Mouse (Mus musculus): ENCODE results near the gene Nr1d2. TPM values are rescaled to one million over a fixed set of nuclear protein-coding genes. Genes with fewer than 3 reads are reported as not detected.
"Not testable (repeated sequence)": the region's sequence is repeated elsewhere in the genome, so short reads cannot be mapped to it uniquely, and the experiment has no call there.

Nr1d2 gene
- polyA plus RNA-seq, 1 experiment from 2014 or later = 10.5 TPM

DNA sequence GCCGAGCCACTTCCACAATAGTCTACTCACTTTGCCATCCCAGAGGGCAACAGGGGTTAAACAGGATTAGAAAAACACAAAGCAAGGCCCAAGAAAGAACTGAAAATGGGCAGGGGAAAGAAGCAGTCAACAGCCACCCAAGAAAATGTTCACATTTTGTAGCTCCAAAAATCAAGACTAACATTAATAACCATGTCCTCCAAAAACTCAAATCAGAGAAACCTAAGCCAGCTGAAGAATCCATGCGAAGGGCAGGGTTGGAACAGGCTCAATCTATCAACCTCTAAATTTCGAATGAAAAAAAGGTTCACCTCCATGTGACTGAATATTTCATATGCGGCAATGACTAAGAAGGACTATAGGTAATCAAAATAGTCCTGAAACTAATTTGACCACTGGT is 1.5 kb downstream of the Nr1d2 start:
- no peak overlapping the region; the same call in 1 of the 2 replicates for H3K9ac ChIP-seq (ENCODE audit: low read depth, low read length)
- H3K4me2 ChIP-seq = peak overlapping the region; percentile 81
- H3K4me1 ChIP-seq (ENCODE audit: control insufficient read depth, insufficient read depth, low read length) = no peaks in the 10 kb centered on the region
- no peaks in the 10 kb centered on the region for H3K27me3 ChIP-seq (ENCODE audit: control insufficient read depth, insufficient read depth, low read length)
- 74% methylated on average over 4 of the region's 4 CpGs for WGBS (ENCODE audit: insufficient replicate concordance)
- peak overlapping the region; percentile 88 for H3K4me3 ChIP-seq (ENCODE audit: low read depth, low read length)
- no peaks in the 10 kb centered on the region for H3K9me3 ChIP-seq (replicated peaks; ENCODE audit: control insufficient read depth, low read length)
- H3K27ac ChIP-seq (ENCODE audit: low read depth, low read length) = no peak overlapping the region
- no peak for ATAC-seq (replicated peaks; ENCODE audit: insufficient number of reproducible peaks, low FRiP score, low TSS enrichment)
- H3K36me3 ChIP-seq (ENCODE audit: control insufficient read depth, insufficient read depth, low read length) = no peaks in the 10 kb centered on the region

DNA sequence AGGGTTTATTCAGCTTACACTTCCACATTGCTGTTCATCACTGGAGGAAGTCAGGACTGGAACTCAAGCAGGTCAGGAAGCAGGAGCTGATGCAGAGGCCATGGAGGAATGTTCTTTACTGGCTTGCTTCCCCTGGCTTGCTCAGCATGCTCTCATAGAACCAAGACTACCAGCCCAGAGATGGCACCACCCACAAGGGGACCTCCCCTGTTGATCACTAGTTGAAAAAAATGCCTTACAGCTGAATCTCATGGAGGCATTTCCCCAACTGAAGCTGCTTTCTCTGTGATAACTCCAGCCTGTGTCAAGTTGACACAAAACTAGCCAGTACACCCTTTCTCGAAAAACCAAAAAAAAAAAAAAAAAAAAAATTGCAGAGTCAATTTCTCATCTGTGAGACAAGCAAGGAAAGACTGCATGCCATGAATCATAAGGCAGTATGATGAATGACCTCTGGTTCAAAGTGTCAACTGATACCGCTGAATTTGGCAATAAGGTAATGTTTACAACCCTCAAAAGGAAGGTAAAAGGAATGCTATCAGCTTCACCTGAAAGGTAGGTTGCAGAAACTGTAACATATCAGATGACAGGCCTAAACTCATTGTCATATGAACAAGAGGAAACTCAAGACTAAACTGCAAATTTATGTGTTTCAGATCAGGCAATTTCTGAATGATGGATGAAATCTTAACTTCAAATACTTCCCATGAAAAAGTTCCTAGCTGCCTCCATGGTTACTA is 2.3 kb downstream of the Nr1d2 start:
- not testable (repeated sequence) for H3K4me3 ChIP-seq (ENCODE audit: low read depth, low read length); H3K27me3 ChIP-seq (ENCODE audit: control insufficient read depth, insufficient read depth, low read length); H3K27ac ChIP-seq (ENCODE audit: low read depth, low read length); H3K9me3 ChIP-seq (replicated peaks; ENCODE audit: control insufficient read depth, low read length); H3K4me1 ChIP-seq (ENCODE audit: control insufficient read depth, insufficient read depth, low read length); H3K4me2 ChIP-seq; H3K36me3 ChIP-seq (ENCODE audit: control insufficient read depth, insufficient read depth, low read length); ATAC-seq (replicated peaks; ENCODE audit: insufficient number of reproducible peaks, low FRiP score, low TSS enrichment); H3K9ac ChIP-seq (ENCODE audit: low read depth, low read length)
- 87% methylated on average over 2 of the region's 2 CpGs for WGBS (ENCODE audit: insufficient replicate concordance)

DNA sequence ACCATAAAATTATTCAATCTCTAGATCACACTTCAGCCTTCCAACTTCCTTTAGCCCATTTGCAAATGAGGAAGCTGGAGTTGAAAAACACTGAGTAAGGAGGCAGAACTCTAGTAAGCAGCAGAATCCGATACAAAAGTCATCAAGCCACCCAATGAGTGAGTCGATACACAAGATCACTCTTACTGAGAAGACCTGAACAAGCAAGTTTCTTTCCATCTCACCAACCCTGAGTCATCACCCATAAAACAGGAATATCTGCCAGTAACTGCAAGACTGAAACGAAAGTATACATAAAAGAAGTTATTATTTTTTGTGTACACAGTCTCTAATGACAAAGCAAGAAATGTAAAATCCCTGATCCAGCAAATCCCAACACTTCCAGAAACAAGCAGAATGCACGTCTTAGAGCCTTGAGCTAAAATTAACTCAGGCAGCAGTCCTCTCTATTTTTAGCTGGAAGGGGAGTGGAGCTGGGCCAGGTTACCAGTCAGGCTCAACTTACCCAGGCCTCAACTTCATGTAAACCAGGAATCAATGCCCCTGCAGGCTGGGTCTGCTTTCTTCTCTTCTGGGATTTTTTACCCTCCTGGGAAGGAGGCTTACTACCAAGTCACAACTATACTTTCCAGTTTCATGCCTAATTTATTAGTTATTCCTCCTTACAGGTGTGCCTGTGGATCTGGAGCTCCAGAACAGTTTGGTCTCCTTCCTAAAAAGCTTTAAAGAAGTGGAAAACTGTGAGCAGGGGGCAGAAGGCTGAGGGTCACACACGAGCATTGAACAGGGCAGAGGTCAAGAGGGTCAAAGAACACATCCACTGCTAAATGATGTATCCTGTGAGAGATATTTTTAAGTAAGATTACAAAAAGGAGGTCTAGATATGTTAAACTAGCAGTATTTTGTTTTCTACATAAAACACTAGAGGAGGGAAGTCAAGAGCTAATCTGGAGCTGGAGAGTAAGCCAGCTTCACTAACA is 4.7 kb downstream of the Nr1d2 start:
- Histone ChIP-seq H3K9me3 (replicated peaks; ENCODE audit: control insufficient read depth, low read length) (no peaks in the 10 kb centered on the region), H3K9ac (ENCODE audit: low read depth, low read length) (0 out of 2 replicates have a peak overlapping the region, but pooled peaks have one; percentile 1), H3K4me3 (ENCODE audit: low read depth, low read length) (no peak overlapping the region), H3K27ac (ENCODE audit: low read depth, low read length) (peak overlapping the region; percentile 90), H3K4me1 (ENCODE audit: control insufficient read depth, insufficient read depth, low read length) (no peaks in the 10 kb centered on the region), H3K4me2 (peak overlapping the region; percentile 41), H3K27me3 (ENCODE audit: control insufficient read depth, insufficient read depth, low read length) (no peaks in the 10 kb centered on the region), H3K36me3 (ENCODE audit: control insufficient read depth, insufficient read depth, low read length) (no peaks in the 10 kb centered on the region)
- 35% methylated on average over 5 of the region's 5 CpGs for WGBS (ENCODE audit: insufficient replicate concordance)
- no peak for ATAC-seq (replicated peaks; ENCODE audit: insufficient number of reproducible peaks, low FRiP score, low TSS enrichment)

DNA sequence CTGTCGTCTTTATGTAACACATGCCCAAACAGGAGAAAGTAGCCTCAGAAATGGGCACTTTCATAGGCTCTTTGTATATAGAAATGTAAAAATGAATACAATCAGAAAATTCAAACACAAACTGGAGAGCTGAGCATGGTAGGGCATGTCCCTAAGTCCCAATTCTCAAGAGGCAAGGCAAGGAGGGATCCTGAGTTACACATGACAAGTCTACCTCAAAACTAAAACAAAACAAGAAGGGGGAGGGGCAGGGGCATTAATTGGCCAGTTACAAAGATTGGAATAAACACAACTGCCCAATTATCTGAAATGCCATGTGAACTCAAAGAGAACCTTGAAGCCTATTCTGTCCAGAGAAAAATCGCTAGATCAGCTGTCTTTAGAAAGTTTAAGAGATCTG is 5.9 kb downstream of the Nr1d2 start:
- H3K27me3 ChIP-seq (ENCODE audit: control insufficient read depth, insufficient read depth, low read length) = no peaks in the 10 kb centered on the region
- H3K9me3 ChIP-seq (replicated peaks; ENCODE audit: control insufficient read depth, low read length) = no peaks in the 10 kb centered on the region
- H3K36me3 ChIP-seq (ENCODE audit: control insufficient read depth, insufficient read depth, low read length) = no peaks in the 10 kb centered on the region
- no peak for ATAC-seq (replicated peaks; ENCODE audit: insufficient number of reproducible peaks, low FRiP score, low TSS enrichment)
- H3K27ac ChIP-seq (ENCODE audit: low read depth, low read length) = no peak overlapping the region
- H3K4me2 ChIP-seq = no peak overlapping the region
- no peak overlapping the region for H3K4me3 ChIP-seq (ENCODE audit: low read depth, low read length)
- H3K4me1 ChIP-seq (ENCODE audit: control insufficient read depth, insufficient read depth, low read length) = no peaks in the 10 kb centered on the region
- WGBS (ENCODE audit: insufficient replicate concordance) = 81% methylated on average over 2 of the region's 2 CpGs
- no peak overlapping the region for H3K9ac ChIP-seq (ENCODE audit: low read depth, low read length)

DNA sequence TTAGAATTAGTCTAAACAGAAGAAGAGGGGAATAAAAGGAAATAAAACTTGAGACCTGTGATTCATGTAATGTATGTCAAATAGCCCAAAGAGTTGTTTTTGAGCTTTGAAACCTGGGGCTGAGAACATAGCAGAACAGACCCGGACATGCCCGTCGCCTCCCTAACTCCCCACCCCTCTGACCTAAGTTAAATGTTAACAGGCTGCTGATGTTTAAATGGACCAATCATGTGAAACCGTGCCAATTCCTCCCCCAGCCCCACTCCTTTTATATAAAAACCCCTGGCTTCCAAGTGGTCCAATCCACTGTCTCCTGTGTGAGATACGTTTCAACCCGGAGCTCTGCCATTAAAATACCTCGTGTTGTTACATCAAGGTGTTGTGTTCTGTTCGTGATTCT is 7.1 kb downstream of the Nr1d2 start:
- not testable (repeated sequence) for H3K4me2 ChIP-seq; H3K4me3 ChIP-seq (ENCODE audit: low read depth, low read length); H3K27me3 ChIP-seq (ENCODE audit: control insufficient read depth, insufficient read depth, low read length); H3K9ac ChIP-seq (ENCODE audit: low read depth, low read length); H3K4me1 ChIP-seq (ENCODE audit: control insufficient read depth, insufficient read depth, low read length); H3K36me3 ChIP-seq (ENCODE audit: control insufficient read depth, insufficient read depth, low read length); H3K27ac ChIP-seq (ENCODE audit: low read depth, low read length); ATAC-seq (replicated peaks; ENCODE audit: insufficient number of reproducible peaks, low FRiP score, low TSS enrichment); H3K9me3 ChIP-seq (replicated peaks; ENCODE audit: control insufficient read depth, low read length)
- 90% methylated on average over 8 of the region's 8 CpGs for WGBS (ENCODE audit: insufficient replicate concordance)

DNA sequence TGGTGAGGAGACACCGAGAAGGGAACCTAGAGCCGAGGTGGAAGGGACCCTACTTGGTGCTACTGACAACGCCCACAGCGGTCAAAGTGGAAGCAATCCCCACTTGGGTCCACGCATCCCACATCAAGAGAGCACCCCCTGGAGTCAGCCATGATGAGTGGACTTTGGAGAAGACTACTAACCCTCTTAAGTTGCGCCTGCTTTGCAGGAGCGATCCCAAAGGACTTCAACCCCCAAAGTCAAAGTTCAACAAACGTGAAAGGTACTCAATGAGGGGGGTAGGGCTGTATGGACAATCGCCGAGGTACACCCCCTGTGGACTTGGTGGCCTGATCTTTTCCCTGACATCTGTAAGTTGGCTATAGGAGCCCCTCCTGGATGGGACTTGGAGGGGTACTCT is 9.2 kb downstream of the Nr1d2 start:
- H3K4me1 ChIP-seq (ENCODE audit: control insufficient read depth, insufficient read depth, low read length); H3K27ac ChIP-seq (ENCODE audit: low read depth, low read length); H3K4me2 ChIP-seq; H3K9ac ChIP-seq (ENCODE audit: low read depth, low read length); H3K36me3 ChIP-seq (ENCODE audit: control insufficient read depth, insufficient read depth, low read length); H3K27me3 ChIP-seq (ENCODE audit: control insufficient read depth, insufficient read depth, low read length); ATAC-seq (replicated peaks; ENCODE audit: insufficient number of reproducible peaks, low FRiP score, low TSS enrichment); H3K4me3 ChIP-seq (ENCODE audit: low read depth, low read length); H3K9me3 ChIP-seq (replicated peaks; ENCODE audit: control insufficient read depth, low read length): not testable (repeated sequence)
- WGBS (ENCODE audit: insufficient replicate concordance) = 91% methylated on average over 10 of the region's 10 CpGs

DNA sequence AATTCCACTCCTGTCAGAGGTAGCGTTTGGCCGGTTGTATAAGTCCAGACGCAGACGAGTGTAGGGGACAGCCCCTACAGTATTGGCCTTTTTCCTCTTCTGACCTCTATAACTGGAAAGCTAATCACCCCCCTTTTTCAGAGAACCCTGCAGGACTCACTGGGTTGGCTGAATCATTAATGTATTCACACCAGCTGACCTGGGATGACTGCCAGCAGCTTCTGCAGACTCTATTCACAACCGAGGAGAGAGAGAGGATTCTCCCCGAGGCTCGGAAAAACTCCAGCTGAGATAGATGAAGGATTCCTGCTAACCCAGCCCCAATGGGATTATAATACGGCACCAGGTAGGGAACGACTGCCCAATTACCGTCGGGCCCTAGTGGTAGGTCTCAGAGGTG is 12.7 kb downstream of the Nr1d2 start:
- H3K4me1 ChIP-seq (ENCODE audit: control insufficient read depth, insufficient read depth, low read length); H3K4me2 ChIP-seq; H3K9me3 ChIP-seq (replicated peaks; ENCODE audit: control insufficient read depth, low read length); H3K27me3 ChIP-seq (ENCODE audit: control insufficient read depth, insufficient read depth, low read length); ATAC-seq (replicated peaks; ENCODE audit: insufficient number of reproducible peaks, low FRiP score, low TSS enrichment); H3K36me3 ChIP-seq (ENCODE audit: control insufficient read depth, insufficient read depth, low read length); H3K9ac ChIP-seq (ENCODE audit: low read depth, low read length); H3K27ac ChIP-seq (ENCODE audit: low read depth, low read length); H3K4me3 ChIP-seq (ENCODE audit: low read depth, low read length): not testable (repeated sequence)
- 84% methylated on average over 11 of the region's 11 CpGs for WGBS (ENCODE audit: insufficient replicate concordance)

DNA sequence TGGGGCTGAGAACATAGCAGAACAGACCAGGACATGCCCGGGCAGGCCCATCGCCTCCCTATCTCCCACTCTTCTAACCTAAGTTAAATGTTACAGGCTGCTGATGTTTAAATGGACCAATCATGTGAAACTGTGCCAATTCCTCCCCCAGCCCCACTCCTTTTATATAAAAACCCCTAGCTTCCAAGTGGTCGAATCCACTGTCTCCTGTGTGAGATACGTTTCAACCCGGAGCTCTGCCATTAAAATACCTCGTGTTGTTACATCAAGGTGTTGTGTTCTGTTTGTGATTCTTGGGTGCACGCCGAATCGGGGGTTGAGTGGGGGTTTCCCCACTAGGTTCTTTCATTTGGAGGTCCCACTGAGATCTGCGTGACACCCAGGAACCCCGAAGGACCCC is 13.5 kb downstream of the Nr1d2 start:
- H3K9me3 ChIP-seq (replicated peaks; ENCODE audit: control insufficient read depth, low read length); H3K4me1 ChIP-seq (ENCODE audit: control insufficient read depth, insufficient read depth, low read length); H3K4me3 ChIP-seq (ENCODE audit: low read depth, low read length); H3K27me3 ChIP-seq (ENCODE audit: control insufficient read depth, insufficient read depth, low read length); H3K4me2 ChIP-seq; ATAC-seq (replicated peaks; ENCODE audit: insufficient number of reproducible peaks, low FRiP score, low TSS enrichment); H3K36me3 ChIP-seq (ENCODE audit: control insufficient read depth, insufficient read depth, low read length); H3K27ac ChIP-seq (ENCODE audit: low read depth, low read length); H3K9ac ChIP-seq (ENCODE audit: low read depth, low read length): not testable (repeated sequence)
- WGBS (ENCODE audit: insufficient replicate concordance) = 88% methylated on average over 11 of the region's 11 CpGs

All from heart, embryonic 11.5 days (tissue).